Mouse (Mus musculus) embryonic facial prominence, embryonic 10.5 days (tissue): ENCODE data around the gene Sass6. TPM values are rescaled to one million over a fixed set of nuclear protein-coding genes. Genes with fewer than 3 reads are reported as not detected.
"Not testable (repeated sequence)": the region's sequence is repeated elsewhere in the genome, so short reads cannot be mapped to it uniquely, and the experiment has no call there.

ENCODE experiments used
- DNase-seq: peaks from one replicate; pipeline ENCODE4 v3.0.0-alpha.2; 2017; ENCODE audit warnings: low spot score
- H3K27ac ChIP-seq: fragments of 300-500 bp; sonication (generic); replicated peaks from 2 replicates; pipeline ENCODE4 v1.5.1; 2016; ENCODE audit warnings: mild to moderate bottlenecking
- H3K27me3 ChIP-seq: fragments of 300-500 bp; sonication (generic); replicated peaks from 2 replicates; pipeline ENCODE4 v1.6.1; 2016; ENCODE audit warnings: low read depth, mild to moderate bottlenecking; ENCODE audit not compliant: poor library complexity, severe bottlenecking
- H3K36me3 ChIP-seq: fragments of 300-500 bp; sonication (generic); replicated peaks from 2 replicates; pipeline ENCODE4 v1.6.1; 2016; ENCODE audit warnings: mild to moderate bottlenecking, moderate library complexity
- H3K4me1 ChIP-seq: fragments of 300-500 bp; sonication (generic); 2 replicates; pipeline ENCODE4 v1.6.1; 2016
- H3K4me3 ChIP-seq: fragments of 300-500 bp; sonication (generic); 2 replicates; pipeline ENCODE4 v1.5.1; 2016; ENCODE audit warnings: mild to moderate bottlenecking, moderate library complexity
- H3K9me3 ChIP-seq: fragments of 300-500 bp; sonication (generic); 2 replicates; pipeline ENCODE4 v1.6.1; 2016; ENCODE audit warnings: mild to moderate bottlenecking
- WGBS: fragments of 180-500 bp; shearing (Covaris S2); methylation state at CpG from one replicate; pipeline ENCODE4 v1.1.7; 2016; 5-methylcytosine and 5-hydroxymethylcytosine counted together
- polyA plus RNA-seq: library from polyadenylated mRNA; unstranded; fragments of >200 nt; fragmentation: Nextera tagmentation; extraction: Ambion mirVana; gene quantifications from 2 replicates; pipeline ENCODE4 v1.2.1, GENCODE M21; 2016

The Sass6 gene
- 38.5 and 39.6 TPM in 2 replicates for polyA plus RNA-seq

- H3K36me3 ChIP-seq = peaks cover 32% of the 10 kb centered on the region
- H3K27me3 ChIP-seq = no peaks in the 10 kb centered on the region
- peak; percentile 98 for DNase-seq
- H3K4me3 ChIP-seq = peak within 1 kb of the TSS; percentile 81
- under 1% methylated on average over 65 of the region's 65 CpGs for WGBS
- peak within 1 kb of the TSS; percentile 95 for H3K27ac ChIP-seq
- no peaks in the 10 kb centered on the region for H3K9me3 ChIP-seq
- H3K4me1 ChIP-seq = peaks cover 14% of the 10 kb centered on the region
Observed at GRCm38 (mm10) chr3:116594728-116595602, at the start of gene Sass6. Sass6 (plus strand) TSS chr3:116594982.

DNA sequence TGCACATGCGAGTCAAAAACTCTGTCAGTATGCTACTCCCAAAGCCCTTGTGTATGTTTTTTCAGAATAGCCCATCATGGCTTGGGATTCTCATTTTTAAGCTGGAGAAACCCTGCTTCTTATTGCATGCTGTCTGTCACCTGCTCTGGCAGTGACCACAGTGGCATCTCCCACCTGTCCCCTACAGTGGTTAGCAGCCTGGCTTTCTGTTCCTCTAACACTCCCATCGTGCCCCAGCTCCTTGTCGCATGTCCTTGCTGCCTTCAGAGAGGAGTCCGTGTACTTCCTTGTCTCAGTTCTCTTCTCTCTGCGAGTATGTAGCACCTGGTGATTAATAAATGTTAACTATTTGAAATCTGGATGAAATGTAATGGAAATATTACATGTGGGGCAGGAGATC lies 47.4 kb upstream of the Sass6 start:
- H3K4me3 ChIP-seq = no peak overlapping the region
- H3K4me1 ChIP-seq = no peaks in the 10 kb centered on the region
- H3K9me3 ChIP-seq = no peaks in the 10 kb centered on the region
- 91% methylated on average over 5 of the region's 5 CpGs for WGBS
- H3K27ac ChIP-seq = no peak overlapping the region
- H3K27me3 ChIP-seq = no peaks in the 10 kb centered on the region
- peaks cover 80% of the 10 kb centered on the region for H3K36me3 ChIP-seq
- DNase-seq = no peak

DNA sequence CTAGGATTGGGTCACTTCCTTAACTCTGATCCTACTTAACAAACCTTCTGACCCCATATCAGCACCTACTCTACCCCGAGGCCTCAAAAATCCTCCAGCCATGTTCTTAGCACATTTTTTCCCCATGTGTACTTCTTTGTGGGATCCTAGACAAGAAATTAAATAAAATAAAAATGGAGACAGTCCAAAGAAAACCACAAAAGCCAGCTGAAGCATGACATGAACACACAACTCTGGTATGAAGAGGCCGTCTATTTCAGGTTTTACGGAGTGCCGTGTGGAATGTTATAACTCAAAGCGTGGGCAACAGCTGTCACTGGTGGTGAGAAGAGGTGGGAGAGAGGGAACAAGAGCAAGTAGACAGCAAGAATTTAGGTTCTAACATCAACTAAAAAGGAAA lies 43.4 kb upstream of the Sass6 start:
- WGBS = 98% methylated on average over 5 of the region's 5 CpGs
- no peak overlapping the region for H3K4me3 ChIP-seq
- H3K36me3 ChIP-seq = peaks cover 48% of the 10 kb centered on the region
- H3K4me1 ChIP-seq = no peaks in the 10 kb centered on the region
- H3K27ac ChIP-seq = no peak overlapping the region
- no peak for DNase-seq
- H3K27me3 ChIP-seq = no peaks in the 10 kb centered on the region
- no peaks in the 10 kb centered on the region for H3K9me3 ChIP-seq

DNA sequence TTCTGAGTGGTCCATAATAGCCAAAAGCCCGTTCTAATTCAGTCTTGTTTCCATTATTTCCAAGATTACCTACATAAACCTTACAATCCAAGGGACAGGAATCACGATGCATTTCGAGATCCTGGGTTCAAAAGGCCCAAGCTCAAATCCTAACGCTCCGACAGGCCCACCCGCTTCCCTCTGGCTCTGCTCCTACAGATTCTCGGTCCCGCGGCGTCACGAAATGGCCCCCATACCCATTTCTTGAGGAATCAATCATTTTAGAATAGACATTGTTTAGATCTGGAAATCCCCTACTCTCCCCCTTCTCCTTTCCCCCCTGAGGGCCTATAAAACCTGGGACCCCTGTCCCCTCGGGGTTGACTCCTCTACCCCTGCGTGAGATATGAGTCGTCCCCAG lies 33.5 kb upstream of the Sass6 start:
- DNase-seq, H3K4me1 ChIP-seq, H3K27me3 ChIP-seq, H3K9me3 ChIP-seq, H3K4me3 ChIP-seq, H3K36me3 ChIP-seq, H3K27ac ChIP-seq: not testable (repeated sequence)
- WGBS = 93% methylated on average over 14 of the region's 14 CpGs

- WGBS = 81% methylated on average over 7 of the region's 7 CpGs
Observed at GRCm38 (mm10) chr3:116562408-116563094, 32.2 kb upstream of the Sass6 start, which contains the start of gene Lrrc39. Lrrc39 (plus strand) TSS chr3:116562973.

DNA sequence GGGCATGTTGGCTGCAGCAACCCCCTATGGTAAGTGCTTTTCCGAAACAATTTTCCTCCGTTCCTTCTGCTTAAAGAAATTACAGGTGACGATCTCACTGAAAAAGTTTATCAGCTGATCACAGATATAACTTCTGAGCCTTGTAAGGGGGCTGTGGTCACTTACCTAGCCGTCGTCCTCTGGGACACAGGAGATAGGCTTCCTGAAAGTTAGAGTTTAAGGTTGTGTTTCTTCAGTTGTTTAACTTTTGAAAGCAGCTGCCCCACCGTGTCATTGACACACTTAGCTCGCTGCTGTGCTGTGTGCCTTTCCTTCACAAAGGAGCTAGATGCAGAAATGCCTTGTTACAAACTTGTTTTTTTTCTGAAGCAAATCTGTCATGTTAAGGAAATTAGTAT lies 31.7 kb upstream of the Sass6 start:
- 0 out of 2 replicates have a peak, but pooled peaks cover 5% of the 10 kb centered on the region for H3K9me3 ChIP-seq
- H3K4me1 ChIP-seq = no peaks in the 10 kb centered on the region
- H3K36me3 ChIP-seq = no peaks in the 10 kb centered on the region
- 81% methylated on average over 7 of the region's 7 CpGs for WGBS
- H3K27ac ChIP-seq = no peak overlapping the region
- H3K27me3 ChIP-seq = no peaks in the 10 kb centered on the region
- no peak for DNase-seq
- no peak overlapping the region for H3K4me3 ChIP-seq

More at GRCm38 (mm10) chr3:116562408-116563094, 32.2 kb upstream of the Sass6 start, which contains the start of gene Lrrc39:
- Histone ChIP-seq H3K27ac (no peak within 1 kb of the TSS), H3K27me3 (no peaks in the 10 kb centered on the region), H3K9me3 (0 out of 2 replicates have a peak, but pooled peaks cover 5% of the 10 kb centered on the region), H3K36me3 (no peaks in the 10 kb centered on the region), H3K4me1 (no peaks in the 10 kb centered on the region), H3K4me3 (no peak within 1 kb of the TSS)
- no peak for DNase-seq

- H3K4me1 ChIP-seq = no peaks in the 10 kb centered on the region
- no peak overlapping the region for H3K4me3 ChIP-seq
- DNase-seq = no peak
- 0 out of 2 replicates have a peak, but pooled peaks cover 5% of the 10 kb centered on the region for H3K9me3 ChIP-seq
- 91% methylated on average over 2 of the region's 2 CpGs for WGBS
- no peaks in the 10 kb centered on the region for H3K36me3 ChIP-seq
- no peaks in the 10 kb centered on the region for H3K27me3 ChIP-seq
- no peak overlapping the region for H3K27ac ChIP-seq
Observed at GRCm38 (mm10) chr3:116570628-116571027, 24.2 kb upstream of the Sass6 start.

GRCm38 (mm10) chr3:116577286-116577685 lies 17.5 kb upstream of the Sass6 start:
- 66% methylated on average over 3 of the region's 3 CpGs for WGBS
- H3K27ac ChIP-seq = no peak overlapping the region
- no peaks in the 10 kb centered on the region for H3K4me1 ChIP-seq
- no peaks in the 10 kb centered on the region for H3K9me3 ChIP-seq
- peaks cover 25% of the 10 kb centered on the region for H3K36me3 ChIP-seq
- H3K27me3 ChIP-seq = no peaks in the 10 kb centered on the region
- no peak overlapping the region for H3K4me3 ChIP-seq
- DNase-seq = no peak

DNA sequence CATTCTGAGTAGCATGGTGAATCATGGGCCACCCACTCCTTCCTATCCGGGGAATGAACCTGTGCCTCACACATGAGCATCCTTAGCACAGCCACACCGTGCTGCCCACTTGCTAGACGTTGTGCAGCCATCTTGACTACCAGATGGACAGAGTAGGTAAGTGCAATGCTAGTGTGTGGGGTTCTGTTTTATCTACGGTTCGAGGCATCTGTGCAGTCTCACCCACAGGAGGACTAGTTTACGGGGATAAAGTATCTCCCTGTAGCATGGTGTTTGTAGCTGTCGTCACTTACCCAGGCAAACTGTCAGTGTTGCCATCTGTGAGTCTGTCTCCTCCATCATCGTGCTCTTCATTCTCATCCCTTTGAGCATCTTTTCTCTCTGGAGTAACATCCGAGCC lies 12.6 kb upstream of the Sass6 start:
- no peaks in the 10 kb centered on the region for H3K27me3 ChIP-seq
- no peaks in the 10 kb centered on the region for H3K4me1 ChIP-seq
- H3K4me3 ChIP-seq = no peak overlapping the region
- no peak for DNase-seq
- no peak overlapping the region for H3K27ac ChIP-seq
- H3K36me3 ChIP-seq = peaks cover 73% of the 10 kb centered on the region
- 96% methylated on average over 9 of the region's 9 CpGs for WGBS
- no peaks in the 10 kb centered on the region for H3K9me3 ChIP-seq

- H3K4me3 ChIP-seq = peak overlapping the region; percentile 81
- H3K9me3 ChIP-seq = no peaks in the 10 kb centered on the region
- H3K36me3 ChIP-seq = peaks cover 39% of the 10 kb centered on the region
- H3K27me3 ChIP-seq = no peaks in the 10 kb centered on the region
- WGBS = 2% methylated on average over 22 of the region's 22 CpGs
- peak overlapping the region; percentile 95 for H3K27ac ChIP-seq
- H3K4me1 ChIP-seq = peaks cover 14% of the 10 kb centered on the region
- DNase-seq = no peak
Observed at GRCm38 (mm10) chr3:116594076-116594727, 580 bp upstream of the Sass6 start.

DNA sequence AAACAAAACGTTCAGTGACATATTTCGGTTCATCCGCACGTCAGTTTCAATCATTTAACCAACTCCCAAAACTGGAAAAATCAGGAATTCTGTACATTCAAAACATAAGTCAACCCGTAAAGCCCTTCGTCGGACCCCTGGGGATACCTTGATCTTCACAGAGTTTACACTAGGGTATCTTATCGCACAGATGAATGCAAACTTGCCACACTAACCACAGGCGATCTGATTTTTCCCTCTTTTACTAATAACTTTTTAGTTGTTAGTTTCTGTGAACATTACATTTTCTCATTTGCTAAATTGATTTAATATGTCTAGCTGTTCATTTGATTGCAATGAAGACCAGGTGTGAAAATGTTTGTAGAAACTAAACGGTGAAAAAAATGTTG lies 815 bp downstream of the Sass6 start:
- peaks cover 14% of the 10 kb centered on the region for H3K4me1 ChIP-seq
- no peaks in the 10 kb centered on the region for H3K9me3 ChIP-seq
- no peaks in the 10 kb centered on the region for H3K27me3 ChIP-seq
- 13% methylated on average over 10 of the region's 10 CpGs for WGBS
- DNase-seq = no peak
- peaks cover 26% of the 10 kb centered on the region for H3K36me3 ChIP-seq
- H3K4me3 ChIP-seq = peak overlapping the region; percentile 81
- peak overlapping the region; percentile 95 for H3K27ac ChIP-seq

GRCm38 (mm10) chr3:116599705-116600104 lies 4.9 kb downstream of the Sass6 start:
- 91% methylated on average over 2 of the region's 2 CpGs for WGBS
- Histone ChIP-seq H3K4me3 (no peak overlapping the region), H3K9me3 (no peaks in the 10 kb centered on the region), H3K36me3 (peaks cover 16% of the 10 kb centered on the region), H3K4me1 (peaks cover 7% of the 10 kb centered on the region), H3K27me3 (no peaks in the 10 kb centered on the region), H3K27ac (no peak overlapping the region)
- DNase-seq = no peak
